ENCODE assay signal across 10 mouse cellular contexts in genomic region chr4:57834141-57834540, GRCm38 (mm10).
DNase-seq lines count a peak whose midpoint lies in the region; ATAC-seq and TF ChIP-seq lines count a peak whose summit lies in the region.
"Had no signal": no experiment of that assay in that cellular context is flagged by ENCODE, and none has a peak within 500 bp of the region (broad histone marks: within the 10 kb centered on the region; RNA-seq: fewer than 3 reads in every experiment).

No protein-coding gene starts in this region.

- peak; percentile 39; the same call in 1 of the 2 replicates for ATAC-seq in heart, embryonic 12.5 days (ENCODE audit: insufficient number of reproducible peaks, low FRiP score)
- peak; percentile 81 for ATAC-seq in megakaryocyte, adult 5-6 weeks (ENCODE audit: poor library complexity, severe bottlenecking)
- ATAC-seq in cerebellum, adult (ENCODE audit: insufficient number of reproducible peaks, low FRiP score, low TSS enrichment), result no peak
- ATAC-seq in midbrain, embryonic 11.5 days (ENCODE audit: low FRiP score), result no peak
- ATAC-seq: forebrain, embryonic 14.5 days had no signal

- TF ChIP-seq POLR2A in cerebellum, adult 2 months (IDR thresholded peaks at IDR 0.05; ENCODE audit: borderline replicate concordance, insufficient read depth, low read length), result no peak

- no peaks in the 10 kb centered on the region for H3K36me3 ChIP-seq in heart, embryonic 12.5 days
- H3K36me3 ChIP-seq in midbrain, embryonic 11.5 days (ENCODE audit: control insufficient read depth, insufficient read depth, low read length), result no peaks in the 10 kb centered on the region

- intact Hi-C loops in gastrocnemius, adult 2 months (cut with DNase I), result no loop called here
- intact Hi-C loops in gastrocnemius, postnatal 14 days (cut with DNase I; ENCODE audit: low total_unique reads), result no loop called here

- no peak overlapping the region for H3K4me2 ChIP-seq in heart, embryonic 12.5 days
- no peak overlapping the region for H3K4me2 ChIP-seq in midbrain, embryonic 11.5 days

- H3K27ac ChIP-seq in gastrocnemius, adult 2 months, result peak overlapping the region; percentile 52
- H3K27ac ChIP-seq in heart, embryonic 12.5 days (ENCODE audit: poor library complexity, severe bottlenecking), result peak overlapping the region; percentile 63
- H3K27ac ChIP-seq in cerebellum, adult 2 months (ENCODE audit: insufficient read depth, low read length), result no peak overlapping the region
- H3K27ac ChIP-seq in midbrain, embryonic 11.5 days (ENCODE audit: low read depth, low read length), result no peak overlapping the region
- H3K27ac ChIP-seq: liver, embryonic 14.5 days had no signal

- no peak overlapping the region for H3K4me3 ChIP-seq in gastrocnemius, adult 2 months
- H3K4me3 ChIP-seq in heart, embryonic 12.5 days, result no peak overlapping the region
- no peak overlapping the region for H3K4me3 ChIP-seq in cerebellum, adult 2 months (replicated peaks; ENCODE audit: insufficient read depth, low read depth, low read length)
- no peak overlapping the region for H3K4me3 ChIP-seq in midbrain, embryonic 11.5 days (ENCODE audit: low read depth, low read length)

- no peaks in the 10 kb centered on the region for H3K9me3 ChIP-seq in heart, embryonic 12.5 days (replicated peaks)
- H3K9me3 ChIP-seq in midbrain, embryonic 11.5 days (ENCODE audit: control insufficient read depth, low read length), result no peaks in the 10 kb centered on the region

- H3K4me1 ChIP-seq in heart, embryonic 12.5 days (replicated peaks), result peaks cover 74% of the 10 kb centered on the region
- no peaks in the 10 kb centered on the region for H3K4me1 ChIP-seq in cerebellum, adult 2 months (ENCODE audit: control insufficient read depth, insufficient read depth, low read length)
- H3K4me1 ChIP-seq in midbrain, embryonic 11.5 days (ENCODE audit: control insufficient read depth, insufficient read depth, low read length), result no peaks in the 10 kb centered on the region; the same call in none of the 2 replicates

- TF ChIP-seq CTCF in gastrocnemius, adult 2 months (IDR thresholded peaks at IDR 0.05), result no peak
- no peak for TF ChIP-seq CTCF in cerebellum, adult 2 months (IDR thresholded peaks at IDR 0.05; ENCODE audit: borderline replicate concordance, insufficient read depth, low read depth, low read length)

- H3K27me3 ChIP-seq in heart, embryonic 12.5 days (replicated peaks), result no peaks in the 10 kb centered on the region
- no peaks in the 10 kb centered on the region for H3K27me3 ChIP-seq in cerebellum, adult 2 months (ENCODE audit: control insufficient read depth, insufficient read depth, low read length)
- H3K27me3 ChIP-seq in midbrain, embryonic 11.5 days (ENCODE audit: control insufficient read depth, insufficient read depth, low read length), result peaks cover 11% of the 10 kb centered on the region

- WGBS in heart, embryonic 12.5 days, result 29% methylated on average over 4 of the region's 4 CpGs
- WGBS in cerebellum, adult 2 months, result 78% methylated on average over 4 of the region's 4 CpGs
- WGBS in midbrain, embryonic 11.5 days, result 81% methylated on average over 4 of the region's 4 CpGs

- no peak overlapping the region for H3K9ac ChIP-seq in heart, embryonic 12.5 days
- H3K9ac ChIP-seq in midbrain, embryonic 11.5 days (ENCODE audit: low read length), result no peak overlapping the region
- H3K9ac ChIP-seq: liver, embryonic 14.5 days had no signal

- no peak for DNase-seq in gastrocnemius, adult 2 months
- no peak for DNase-seq in gastrocnemius, postnatal 14 days
- DNase-seq in CD4-positive helper T cell, adult 2 months (ENCODE audit: low read depth, low spot score), result peak; percentile 53
- DNase-seq in cerebellum, adult 2 months, result no peak
- no peak for DNase-seq in midbrain, embryonic 11.5 days (ENCODE audit: low spot score, missing footprints)

Comparison
In these comparisons a context has a peak if more than half of its experiments do, and no peak if none do; other contexts are left out.
1. H3K27ac ChIP-seq: peak in gastrocnemius, adult 2 months (single experiment) and heart, embryonic 12.5 days (single experiment); none in cerebellum, adult 2 months (single experiment) and midbrain, embryonic 11.5 days (single experiment).
2. ATAC-seq: peak in heart, embryonic 12.5 days (single experiment) and megakaryocyte, adult 5-6 weeks (single experiment); none in cerebellum, adult (single experiment) and midbrain, embryonic 11.5 days (single experiment).